Mouse (Mus musculus) G1E (cell line): ENCODE results near the gene Eif2b4.

Experiments
- CTCF ChIP-seq: IDR thresholded peaks from 2 replicates; pipeline ENCODE4 v1.5.1; 2012; ENCODE audit warnings: low read depth, low read length, inconsistent platforms, mixed read lengths
- GATA1 ChIP-seq: IDR thresholded peaks from 2 replicates; pipeline ENCODE4 v1.6.1; 2012; ENCODE audit warnings: borderline replicate concordance, low read length, inconsistent platforms, mixed read lengths

GRCm38 (mm10) chr5:31149781-31150180, 43.4 kb downstream of the Eif2b4 start:
- TF ChIP-seq CTCF (no peak), GATA1 (no peak)
